Mouse (Mus musculus): ENCODE results near the gene Rasl11b.

Gene Rasl11b

DNA sequence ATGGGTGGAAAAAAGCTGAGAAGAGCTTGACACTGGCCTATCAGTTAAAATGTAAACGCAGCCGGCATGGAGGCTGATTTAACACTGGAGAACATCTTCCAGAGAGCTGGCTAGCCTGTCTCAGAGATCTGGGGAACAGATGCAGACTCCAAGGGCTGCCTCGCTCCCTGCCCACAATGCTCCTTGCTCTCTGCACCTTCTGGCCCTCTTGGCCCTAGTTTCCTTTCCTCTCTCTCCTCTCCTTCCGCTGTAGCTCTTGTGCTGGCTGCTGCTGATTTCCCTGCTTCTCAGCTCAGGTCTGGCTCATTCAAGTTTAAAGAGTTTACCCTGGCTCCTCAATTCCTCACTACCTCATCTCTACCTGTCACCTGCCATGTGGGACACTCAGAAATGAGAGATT is 14.6 kb downstream of the Rasl11b start:
- DNase-seq (ENCODE audit: low spot score), result no peak

DNA sequence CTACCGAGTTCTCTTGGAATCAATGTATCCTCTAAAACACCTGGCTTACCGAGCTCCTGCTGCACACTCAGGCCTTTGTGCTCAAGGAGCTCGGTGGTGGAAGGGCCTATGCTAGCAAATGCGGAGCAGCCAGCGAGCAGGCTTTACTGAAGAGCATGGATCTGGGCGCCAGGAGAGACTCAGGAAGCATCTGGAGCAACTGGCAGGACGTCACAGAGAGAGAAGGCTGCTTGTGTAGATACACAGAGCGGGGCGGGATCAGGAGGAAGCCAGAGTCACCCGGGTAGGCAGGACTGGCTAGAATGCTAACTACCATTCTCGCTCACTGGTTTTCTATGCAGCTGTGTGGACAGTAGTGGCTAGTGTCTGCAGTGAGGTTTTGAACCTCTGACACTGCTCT is 16.3 kb downstream of the Rasl11b start:
- no peak for DNase-seq (ENCODE audit: low spot score)

DNA sequence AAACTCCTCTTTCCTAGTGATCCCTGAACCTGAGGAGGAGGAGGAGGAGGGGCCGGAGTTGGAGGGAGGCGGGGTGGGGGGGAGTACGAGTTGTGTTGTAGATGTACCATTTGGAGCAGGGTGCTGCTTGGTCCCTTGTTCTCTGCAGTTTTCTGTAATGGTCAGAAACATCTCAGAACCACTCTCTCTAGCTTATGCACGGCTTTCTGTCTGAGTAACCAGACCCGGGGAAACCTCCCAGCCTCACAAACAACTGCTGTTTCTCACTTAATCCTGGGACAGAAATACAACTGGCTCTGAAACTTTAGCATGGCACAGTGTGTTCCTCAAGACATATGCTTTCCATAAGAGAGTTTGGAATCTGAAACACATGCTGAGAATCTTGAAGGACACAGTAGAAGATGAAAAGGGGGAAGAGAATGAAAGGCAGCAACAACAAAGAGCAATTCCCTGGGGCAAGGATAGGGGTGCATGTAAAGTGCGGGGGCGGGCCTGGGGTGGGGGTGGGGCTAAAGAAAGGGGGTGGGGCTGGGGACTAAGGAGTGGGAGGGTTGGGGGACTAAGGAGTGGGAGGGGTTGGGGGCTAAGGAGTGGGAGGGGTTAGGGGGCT is 19.5 kb downstream of the Rasl11b start:
- no peak for DNase-seq (ENCODE audit: low spot score)

DNA sequence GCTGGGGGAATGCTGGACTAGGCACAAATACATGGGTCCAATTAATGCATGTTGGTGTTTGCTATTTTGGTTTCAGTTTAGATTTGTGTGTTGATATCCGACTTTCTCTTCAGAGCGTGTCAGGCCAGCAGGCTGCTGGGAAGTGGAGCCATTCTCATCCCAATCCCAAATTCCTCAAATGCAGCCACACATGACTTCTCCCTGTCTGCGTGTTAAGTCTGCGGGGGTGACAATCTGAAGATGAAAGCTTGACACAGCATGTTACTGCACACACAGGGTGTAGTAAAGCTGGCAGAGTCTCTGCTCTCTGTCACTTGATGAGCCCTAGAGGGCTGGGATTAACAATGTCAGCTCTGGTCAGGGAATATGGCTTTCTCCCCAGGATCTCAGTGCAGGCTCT is 20.0 kb downstream of the Rasl11b start:
- DNase-seq (ENCODE audit: low spot score), result no peak

DNA sequence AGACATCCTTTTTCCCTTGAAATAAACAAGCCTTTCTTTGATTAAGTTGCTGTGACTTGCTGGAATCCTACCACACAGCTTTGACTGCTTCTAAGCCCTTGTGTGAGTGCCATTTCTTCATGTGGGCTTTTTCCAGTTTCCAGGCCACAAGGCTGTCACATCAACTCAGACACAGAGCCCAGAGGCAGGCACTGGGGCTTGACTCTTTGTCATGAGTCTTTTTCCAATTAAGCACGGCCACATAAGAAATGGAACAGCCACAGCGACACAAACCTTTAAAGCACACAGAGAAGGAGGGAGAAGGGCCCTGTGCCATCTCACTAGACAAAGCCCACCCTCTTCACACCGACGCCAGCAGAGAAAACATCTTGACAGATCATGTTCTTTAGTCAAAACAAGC is 23.4 kb downstream of the Rasl11b start:
- DNase-seq (ENCODE audit: low spot score), result peak; percentile 65

DNA sequence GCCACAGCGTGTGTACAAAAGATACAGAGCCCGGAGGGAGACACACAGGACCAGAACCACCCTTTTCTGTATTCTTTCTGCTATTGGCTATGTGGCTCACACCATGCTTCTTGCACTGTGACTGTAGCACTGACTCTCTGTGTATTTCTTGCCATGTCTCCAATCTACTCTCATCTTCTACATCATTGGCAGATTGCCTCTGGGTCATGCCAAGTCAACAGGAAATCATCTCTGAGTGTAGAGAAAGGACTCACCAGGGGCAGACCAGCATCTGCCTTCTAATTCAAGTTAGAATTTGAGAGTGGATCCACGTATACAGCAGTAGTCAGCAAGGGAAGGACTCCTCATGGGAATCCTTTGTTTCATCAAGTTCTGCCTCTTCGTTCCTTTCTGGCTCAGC is 27.5 kb downstream of the Rasl11b start:
- no peak for DNase-seq (ENCODE audit: low spot score)

DNA sequence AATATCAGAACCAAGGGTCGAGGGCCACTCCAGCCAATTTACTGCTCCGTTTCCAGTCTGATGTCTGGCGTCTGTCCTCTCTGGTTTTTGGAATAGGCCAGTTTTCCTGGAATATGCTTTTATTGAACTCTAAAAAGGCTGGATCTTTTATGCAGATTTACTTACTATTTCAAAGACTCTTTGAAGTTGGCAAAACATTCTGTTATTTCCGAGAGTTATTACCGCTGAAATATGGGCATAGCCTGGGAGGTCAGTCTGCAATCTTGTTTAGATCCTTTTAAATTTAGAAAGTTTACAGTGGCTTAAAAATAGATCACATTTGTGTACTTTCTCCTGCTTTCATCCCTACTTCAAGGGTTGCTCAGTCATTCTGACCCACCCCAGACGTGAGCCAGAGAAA is 29.4 kb downstream of the Rasl11b start:
- DNase-seq (ENCODE audit: low spot score), result no peak

DNA sequence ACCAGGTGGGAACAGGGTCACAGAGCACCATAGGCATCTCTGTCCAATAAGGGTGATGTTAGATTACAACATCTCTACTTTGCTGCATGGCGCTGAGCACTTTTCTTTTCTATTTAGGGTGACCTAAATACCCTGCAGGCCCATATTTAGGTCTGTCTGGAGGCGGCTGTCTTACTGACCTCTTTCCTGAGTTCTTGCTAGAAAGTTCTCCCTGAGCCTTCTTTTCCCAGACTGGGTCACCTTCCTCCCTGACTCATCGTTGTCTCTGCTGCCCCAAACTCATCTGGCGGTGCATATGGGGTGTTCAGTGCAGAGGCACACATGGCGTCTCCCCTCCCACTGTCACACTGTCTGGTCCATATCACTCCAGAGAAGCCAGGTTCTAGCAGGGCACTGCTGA is 31.1 kb downstream of the Rasl11b start:
- DNase-seq (ENCODE audit: low spot score), result no peak

DNA sequence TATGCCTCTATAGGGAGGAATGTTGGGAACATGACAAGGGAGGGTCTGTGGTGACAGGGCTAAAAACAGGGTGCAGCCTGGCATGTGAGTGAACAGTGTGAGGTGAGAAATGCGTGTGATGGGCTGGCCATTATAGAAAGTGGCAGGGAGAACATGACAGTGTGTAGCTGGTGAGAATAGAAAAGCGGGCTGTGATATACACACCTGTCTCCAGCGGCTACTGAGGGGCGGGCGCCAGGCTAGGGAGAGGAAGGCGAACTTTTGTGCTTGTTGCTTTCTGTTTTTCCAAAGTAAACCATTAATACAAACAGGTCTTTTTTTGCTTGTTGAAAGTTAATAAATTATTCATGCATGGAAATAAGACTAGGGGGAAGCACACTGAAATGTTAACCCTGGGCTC is 32.3 kb downstream of the Rasl11b start:
- DNase-seq (ENCODE audit: low spot score), result no peak

DNA sequence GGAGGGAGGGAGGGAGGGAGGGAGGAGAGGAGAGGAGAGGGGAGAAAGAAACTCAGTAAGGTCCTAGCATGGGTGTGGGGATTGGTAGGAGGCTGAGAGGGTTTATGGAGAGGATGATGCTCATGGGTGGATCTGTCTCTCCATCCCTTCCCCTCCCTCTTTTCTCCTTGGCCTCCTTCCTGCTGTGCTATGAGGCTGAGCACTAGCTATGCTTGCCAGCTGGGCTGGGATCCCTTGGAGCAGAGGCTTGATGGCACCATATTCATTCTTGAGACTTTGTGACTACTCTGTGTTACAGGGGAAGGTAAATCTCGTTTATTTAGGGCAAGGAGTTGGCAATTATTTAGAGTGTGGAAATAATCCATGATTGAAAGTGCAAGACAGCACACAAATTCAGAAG is 33.9 kb downstream of the Rasl11b start:
- no peak for DNase-seq (ENCODE audit: low spot score)

DNA sequence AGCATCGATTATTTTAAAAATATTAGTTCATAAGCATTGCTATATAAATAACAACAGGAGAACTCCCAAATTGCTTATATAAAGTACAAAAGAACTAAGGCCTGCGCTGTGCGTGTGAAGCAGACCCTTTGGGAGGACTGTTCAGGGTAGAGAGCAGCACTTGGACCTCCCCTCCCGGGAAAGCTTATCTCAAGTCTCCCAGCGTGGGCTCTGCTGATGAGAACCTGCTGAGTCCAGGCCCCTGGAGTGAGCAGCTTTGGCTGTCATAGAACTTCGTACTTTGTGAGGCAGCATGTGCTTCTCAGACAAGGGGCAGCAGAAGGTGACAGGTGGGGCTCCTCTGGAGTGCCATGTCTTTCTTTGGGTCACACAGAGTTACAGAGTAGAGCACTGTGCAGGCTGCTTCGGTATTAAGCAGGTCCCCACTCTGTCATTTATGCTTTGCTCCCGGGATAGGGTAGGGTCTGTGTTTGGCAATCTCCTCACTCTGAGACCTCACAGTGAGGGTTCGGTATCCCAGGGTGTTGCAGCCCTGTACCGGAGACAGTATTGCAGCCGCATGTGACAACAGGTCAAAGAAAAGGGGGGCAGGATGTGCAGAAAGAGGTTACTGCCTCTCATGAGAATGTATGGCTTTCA is 34.8 kb downstream of the Rasl11b start:
- DNase-seq (ENCODE audit: low spot score), result no peak

DNA sequence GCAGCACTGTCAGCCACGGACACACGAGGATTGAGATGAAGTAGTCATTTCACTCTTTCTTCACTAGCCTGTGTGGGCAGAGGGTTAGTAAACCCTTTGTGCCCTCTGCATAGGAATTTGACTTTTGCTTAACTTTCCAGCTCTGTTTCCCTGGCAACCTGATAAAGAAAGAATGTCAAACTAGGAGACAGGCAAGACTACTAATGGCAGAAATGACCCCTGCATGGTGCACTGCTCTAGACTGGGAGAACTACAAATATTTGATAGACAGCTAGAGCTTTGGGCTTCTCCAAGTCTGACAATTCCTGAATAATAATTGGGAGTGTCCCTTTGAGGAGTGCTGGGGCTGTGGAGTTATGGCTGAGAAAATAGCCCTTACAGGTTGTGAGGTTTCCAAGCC is 35.4 kb downstream of the Rasl11b start:
- DNase-seq (ENCODE audit: low spot score), result no peak

DNA sequence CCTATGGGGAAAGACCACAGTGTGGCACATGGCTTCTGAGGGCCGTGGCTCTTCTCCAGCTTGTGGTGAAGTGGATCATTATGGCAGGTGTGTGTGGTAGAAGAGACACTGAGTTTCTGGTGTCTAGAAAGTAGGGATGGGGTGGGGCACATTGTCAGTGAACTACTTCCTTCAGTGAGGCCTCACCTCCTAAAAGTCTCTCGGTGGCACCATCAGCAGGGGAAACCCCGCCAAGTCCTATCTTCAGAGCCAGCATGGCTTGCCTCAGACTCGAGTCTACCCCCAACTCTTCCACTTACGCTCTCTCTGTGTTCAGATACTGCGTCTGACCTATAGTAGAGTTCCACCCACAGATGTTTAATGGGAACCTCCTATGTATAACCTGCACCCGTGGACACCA is 38.7 kb downstream of the Rasl11b start:
- no peak for DNase-seq (ENCODE audit: low spot score)

DNA sequence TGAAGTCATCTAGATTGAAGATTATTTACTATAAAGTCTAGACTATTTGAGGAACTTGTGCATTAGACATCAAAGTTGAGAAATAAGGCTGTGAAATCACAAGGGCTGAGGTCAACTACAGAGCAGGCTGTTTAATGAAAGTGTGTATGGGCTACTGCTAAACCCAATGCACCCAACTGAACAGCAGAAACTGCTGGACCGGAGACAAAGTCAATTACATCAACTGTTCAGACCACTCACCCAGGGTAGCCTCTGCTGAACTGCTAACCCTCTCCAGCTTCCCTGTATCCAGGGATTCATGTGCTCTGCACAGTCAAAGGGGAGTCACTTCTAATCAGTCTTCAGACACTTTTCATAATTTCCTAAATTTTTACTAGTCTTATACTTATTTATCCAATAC is 44.3 kb downstream of the Rasl11b start:
- DNase-seq (ENCODE audit: low spot score), result no peak

DNA sequence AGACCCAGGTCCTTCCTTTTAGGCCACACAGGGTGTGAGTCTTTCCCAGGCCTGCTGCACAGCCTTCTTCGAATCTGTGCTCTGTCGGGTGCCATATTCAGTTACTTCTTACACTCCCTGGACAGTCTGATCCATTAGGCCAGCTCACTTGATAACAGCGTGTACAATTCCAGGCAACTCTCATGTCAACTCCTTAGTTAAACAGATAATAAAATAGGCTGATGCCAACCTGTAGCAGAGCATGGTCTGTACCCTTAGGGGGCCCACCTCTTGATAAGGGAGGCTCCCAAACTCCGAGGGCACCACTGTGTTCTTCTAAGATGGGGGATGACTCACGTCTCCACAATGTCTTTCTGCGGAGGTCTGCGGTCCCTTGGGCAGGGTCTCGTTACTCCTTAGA is 45.2 kb downstream of the Rasl11b start:
- no peak for DNase-seq (ENCODE audit: low spot score)

DNA sequence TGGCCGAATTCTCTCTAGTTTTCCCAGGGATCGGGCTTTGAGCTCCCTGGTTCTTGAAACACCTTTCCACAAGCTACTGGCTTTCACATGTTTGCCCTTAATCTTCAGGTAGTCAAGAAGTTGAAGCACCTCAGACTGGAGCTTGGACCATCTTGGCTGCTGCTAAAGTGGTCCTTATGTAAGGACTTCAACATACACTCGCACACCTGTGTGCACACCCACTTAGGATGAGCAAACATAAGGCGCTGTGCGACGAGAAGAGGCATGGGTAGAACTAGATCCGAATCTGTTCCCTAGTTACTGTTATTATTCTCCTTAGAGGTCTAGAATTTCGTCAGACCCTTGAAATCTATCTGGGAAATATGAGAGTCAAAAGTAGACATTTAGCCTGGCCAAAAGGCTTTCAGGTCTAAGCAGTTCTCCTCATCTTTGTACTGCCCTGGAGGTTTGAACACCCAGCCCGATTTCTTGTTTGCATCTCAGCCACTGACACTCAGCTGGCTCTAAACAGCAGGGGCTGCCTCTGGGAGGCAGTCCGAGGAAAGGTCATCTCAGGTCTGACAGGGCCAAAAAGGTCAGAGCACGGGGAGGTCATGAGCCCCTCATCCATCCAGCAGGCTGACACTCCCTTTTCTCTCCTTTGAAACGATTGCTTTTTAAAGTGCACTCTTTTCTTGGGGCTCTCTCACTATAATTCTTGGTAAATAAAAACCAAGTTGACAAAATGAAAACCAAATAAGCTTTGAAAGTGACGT is 46.0 kb downstream of the Rasl11b start:
- no peak for DNase-seq (ENCODE audit: low spot score)

DNA sequence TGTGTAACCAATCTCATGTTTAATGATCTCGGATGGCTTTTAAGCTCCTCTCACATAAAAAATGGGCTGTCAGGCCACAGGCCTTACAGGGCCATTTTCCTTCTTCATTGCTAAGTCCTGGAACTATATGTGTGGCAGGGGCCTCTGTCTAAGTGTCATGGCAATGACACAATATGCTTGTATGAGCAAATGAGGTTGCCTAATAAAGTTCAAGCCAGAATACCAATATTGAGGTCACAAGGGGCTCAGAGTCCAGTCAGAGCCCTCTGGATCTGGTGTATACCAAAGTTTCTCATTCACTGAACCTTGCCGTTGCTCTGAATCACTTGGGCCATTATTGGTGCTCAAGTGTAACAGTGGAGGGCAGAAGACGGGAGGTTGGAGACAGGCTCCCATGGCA is 47.6 kb downstream of the Rasl11b start:
- no peak for DNase-seq (ENCODE audit: low spot score)

DNA sequence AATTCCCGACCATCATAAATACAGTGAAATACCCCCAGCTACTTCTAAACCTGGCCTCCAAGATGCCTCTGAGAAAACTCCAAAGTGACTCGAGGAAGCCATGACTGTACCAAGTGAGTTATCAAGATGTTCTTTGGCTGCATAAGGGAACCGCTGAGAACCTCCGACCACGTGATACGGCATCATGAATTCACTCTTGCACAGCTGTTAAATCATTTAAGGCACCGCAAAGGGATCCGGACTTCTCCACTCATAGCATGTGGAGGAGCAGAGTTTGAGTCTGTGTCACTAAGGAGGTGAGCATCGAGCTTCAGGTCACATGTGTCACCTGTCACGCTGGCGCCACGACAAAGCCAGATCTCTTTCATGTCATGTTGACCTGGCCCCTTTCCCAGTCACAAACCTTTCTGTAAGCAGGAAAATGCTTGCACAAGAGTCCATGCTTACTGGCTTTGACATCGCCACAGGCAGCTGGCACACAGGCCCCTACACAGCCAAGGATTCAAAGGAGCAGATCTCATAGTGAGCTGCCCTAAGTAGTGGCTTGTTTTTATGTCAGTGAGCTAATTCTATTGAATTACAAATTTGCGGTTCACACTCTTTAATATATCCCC is 49.4 kb downstream of the Rasl11b start:
- no peak for DNase-seq (ENCODE audit: low spot score)

DNA sequence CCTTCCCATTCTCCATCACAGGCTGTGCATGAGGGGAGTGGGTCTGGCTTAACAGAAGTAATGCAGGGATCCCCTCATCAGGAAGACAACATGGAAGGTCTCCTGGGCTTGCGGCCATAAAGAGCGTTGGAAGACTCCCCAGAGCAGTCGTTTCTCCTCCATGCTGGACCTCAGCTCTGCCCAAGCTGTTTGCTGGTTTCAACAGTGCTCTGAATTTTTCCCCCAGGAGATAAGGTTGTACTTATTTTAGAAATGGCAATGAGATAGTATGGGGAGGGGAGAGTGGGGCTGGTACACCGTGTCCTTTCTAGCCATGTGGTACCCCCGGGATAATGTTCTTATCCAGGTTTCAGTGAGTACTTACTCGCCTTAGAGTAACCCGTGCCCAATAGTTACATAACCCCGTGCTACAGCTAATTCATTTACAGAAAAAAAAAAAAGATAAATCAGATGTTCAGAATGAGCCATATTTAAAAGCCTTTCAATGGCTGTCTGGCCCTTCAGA is 50.6 kb downstream of the Rasl11b start:
- DNase-seq (ENCODE audit: low spot score), result no peak

DNA sequence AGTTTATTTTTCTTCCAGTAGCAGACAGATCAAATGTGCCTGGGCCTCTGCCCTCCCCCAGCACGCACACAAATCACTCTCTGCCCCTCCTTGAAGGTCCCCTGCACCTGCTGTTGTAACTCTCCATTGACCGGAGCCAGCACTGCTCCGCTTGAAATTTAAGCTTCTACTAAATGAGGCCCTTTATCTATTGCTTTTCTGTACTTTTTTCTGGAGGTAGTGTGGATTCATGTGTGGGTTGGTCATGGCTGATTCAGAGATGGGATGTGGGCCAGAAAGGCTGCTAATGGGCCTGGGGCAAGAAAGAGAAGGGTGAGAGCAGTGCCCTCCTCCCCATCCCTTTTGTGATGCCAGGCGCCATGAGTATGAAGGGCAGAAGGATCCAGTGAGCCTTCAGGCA is 51.4 kb downstream of the Rasl11b start:
- no peak for DNase-seq (ENCODE audit: low spot score)

DNA sequence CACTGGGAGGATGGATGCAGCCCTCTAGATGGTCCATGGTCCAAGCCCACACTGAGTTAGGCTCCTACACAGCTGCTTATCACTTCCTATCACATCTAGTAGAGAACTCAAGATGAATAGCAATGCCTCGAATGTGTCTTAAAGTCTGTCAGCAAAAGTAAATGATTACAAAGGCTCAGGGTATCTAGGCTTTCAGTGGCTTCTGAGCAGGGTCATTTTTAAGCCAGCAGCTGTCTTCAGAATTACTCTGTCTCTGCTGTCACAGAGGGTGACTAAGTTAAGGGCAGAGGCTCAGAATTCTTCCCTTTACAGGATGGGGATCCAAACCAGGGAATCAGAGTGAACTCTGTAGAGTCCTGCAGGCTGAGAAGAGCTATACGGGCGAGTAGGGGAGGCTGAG is 51.9 kb downstream of the Rasl11b start:
- DNase-seq (ENCODE audit: low spot score), result no peak
